Mouse (Mus musculus): ENCODE results near the gene Chd4. TPM values are rescaled to one million over a fixed set of nuclear protein-coding genes. Genes with fewer than 3 reads are reported as not detected.

Gene Chd4
- polyA plus RNA-seq, 1 experiment from 2014 or later, result 133 TPM

DNA sequence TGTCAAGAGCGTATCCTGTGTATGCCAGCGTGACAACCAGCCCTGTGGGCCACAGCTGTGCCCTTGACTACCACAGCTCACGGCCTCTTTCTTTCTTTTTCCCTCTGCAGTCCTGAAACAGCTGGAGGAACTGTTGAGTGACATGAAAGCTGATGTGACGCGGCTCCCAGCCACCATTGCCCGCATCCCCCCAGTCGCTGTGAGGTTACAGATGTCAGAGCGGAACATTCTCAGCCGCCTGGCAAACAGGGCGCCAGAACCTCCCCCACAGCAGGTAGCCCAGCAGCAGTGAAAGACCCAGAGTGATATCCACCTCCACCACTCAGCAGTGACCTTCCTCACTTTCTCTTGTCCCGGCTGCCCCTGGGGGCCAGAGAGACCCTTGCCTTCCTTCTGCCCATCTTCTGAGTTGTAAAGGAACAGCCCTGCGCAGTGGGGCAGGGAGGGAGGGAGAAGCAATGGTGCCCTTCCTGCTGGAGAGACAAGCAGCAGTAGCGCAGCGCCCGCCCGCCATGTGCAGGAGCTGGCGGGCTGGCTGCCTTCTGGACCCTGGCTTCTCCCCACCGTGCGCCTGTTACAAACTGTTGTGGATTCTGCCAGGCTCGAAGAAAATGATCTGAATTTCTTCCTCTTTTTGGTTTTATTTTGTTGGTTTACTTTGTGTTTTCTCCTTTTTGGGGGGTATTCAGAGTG, 34.1 kb downstream of the Chd4 start:
- 81% methylated on average over 20 of the region's 20 CpGs for WGBS
- Histone ChIP-seq H3K27me3 (no peaks in the 10 kb centered on the region), H3K9ac (no peak overlapping the region), H3K4me2 (replicated peaks) (no peak overlapping the region), H3K36me3 (peaks cover 62% of the 10 kb centered on the region), H3K4me3 (no peak overlapping the region), H3K9me3 (replicated peaks) (no peaks in the 10 kb centered on the region), H3K4me1 (peaks cover 12% of the 10 kb centered on the region), H3K27ac (no peak overlapping the region)
- ATAC-seq (ENCODE audit: low FRiP score), result no peak

DNA sequence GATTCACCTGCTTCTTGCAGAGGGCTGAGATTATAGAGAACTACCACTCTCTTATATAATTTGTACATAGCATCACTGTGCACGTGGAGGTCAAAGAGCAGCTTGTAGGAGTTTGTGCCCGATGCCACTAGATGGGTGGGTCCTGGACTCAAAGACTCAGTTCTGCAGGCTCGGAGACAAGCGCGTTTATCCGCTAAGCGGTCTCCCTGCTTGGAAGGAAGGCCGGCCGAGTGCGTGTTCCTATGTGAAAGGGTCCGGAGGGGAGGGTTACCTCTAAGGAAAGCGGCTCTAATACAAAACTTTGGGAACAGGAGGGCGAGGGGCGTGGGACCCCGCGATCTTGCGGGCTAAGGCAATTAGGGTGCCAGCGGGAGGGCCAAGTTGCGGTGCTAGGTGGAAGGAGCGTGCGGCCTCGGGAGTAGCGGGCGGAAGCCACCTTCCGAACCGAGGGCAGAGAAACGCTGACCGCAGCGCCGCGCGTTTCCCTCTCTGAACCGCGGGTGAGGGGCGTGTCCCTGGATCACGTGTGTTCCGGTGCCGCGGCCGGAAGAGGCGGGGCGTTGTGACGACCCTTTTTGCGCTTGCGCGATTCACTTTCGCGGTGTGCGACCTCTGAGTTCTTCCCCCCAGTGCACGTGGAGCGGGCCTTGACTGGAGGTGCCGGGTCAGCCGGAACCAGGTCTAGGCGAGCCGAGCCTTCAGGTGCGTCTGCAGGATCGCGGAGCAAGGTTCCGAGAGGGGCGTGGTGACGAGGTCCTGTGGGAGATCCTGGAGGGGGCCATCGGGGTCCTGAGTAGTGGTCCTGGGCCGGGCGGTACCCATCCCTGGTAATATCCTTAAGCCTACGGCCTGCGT, 35.7 kb downstream of the Chd4 start, which contains the start of gene Nop2:
TSS of gene Nop2 (plus strand) at position 608 of the 855 bp plus-strand sequence.
- peak within 1 kb of the TSS; percentile 85 for H3K27ac ChIP-seq
- under 1% methylated on average over 66 of the region's 66 CpGs for WGBS
- peak; percentile 93 for ATAC-seq (ENCODE audit: low FRiP score)
- peak within 1 kb of the TSS; percentile 60 for H3K9ac ChIP-seq
- peaks cover 60% of the 10 kb centered on the region for H3K36me3 ChIP-seq
- no peaks in the 10 kb centered on the region for H3K27me3 ChIP-seq
- peak within 1 kb of the TSS; percentile 73 for H3K4me2 ChIP-seq (replicated peaks)
- peaks cover 12% of the 10 kb centered on the region for H3K4me1 ChIP-seq
- peak within 1 kb of the TSS; percentile 65 for H3K4me3 ChIP-seq
- no peaks in the 10 kb centered on the region for H3K9me3 ChIP-seq (replicated peaks)

DNA sequence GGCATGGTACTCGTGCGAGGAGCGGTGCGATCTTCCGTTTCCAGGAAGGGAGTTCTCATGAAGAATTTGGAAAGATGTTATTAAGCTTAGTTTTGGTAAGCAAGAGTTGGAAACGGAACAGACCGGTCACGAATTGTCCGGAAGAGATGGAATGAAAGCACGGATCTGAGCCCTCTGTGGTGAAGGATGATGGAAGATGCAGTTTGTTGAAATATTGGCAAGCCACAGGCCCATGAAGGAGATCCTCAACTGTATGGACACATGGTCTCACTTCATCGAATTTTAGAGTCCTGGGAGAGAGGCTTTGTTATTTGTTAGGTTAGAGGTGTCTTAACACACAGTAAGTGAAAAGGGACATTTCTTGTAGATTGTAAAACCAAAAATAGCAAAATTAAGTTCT, 36.7 kb downstream of the Chd4 start:
- WGBS, result 9% methylated on average over 11 of the region's 11 CpGs
- peak overlapping the region; percentile 73 for H3K4me2 ChIP-seq (replicated peaks)
- no peaks in the 10 kb centered on the region for H3K9me3 ChIP-seq (replicated peaks)
- peaks cover 12% of the 10 kb centered on the region for H3K4me1 ChIP-seq
- H3K27ac ChIP-seq, result no peak overlapping the region
- peaks cover 60% of the 10 kb centered on the region for H3K36me3 ChIP-seq
- peak overlapping the region; percentile 60 for H3K9ac ChIP-seq
- peak overlapping the region; percentile 65 for H3K4me3 ChIP-seq
- no peak for ATAC-seq (ENCODE audit: low FRiP score)
- H3K27me3 ChIP-seq, result no peaks in the 10 kb centered on the region

DNA sequence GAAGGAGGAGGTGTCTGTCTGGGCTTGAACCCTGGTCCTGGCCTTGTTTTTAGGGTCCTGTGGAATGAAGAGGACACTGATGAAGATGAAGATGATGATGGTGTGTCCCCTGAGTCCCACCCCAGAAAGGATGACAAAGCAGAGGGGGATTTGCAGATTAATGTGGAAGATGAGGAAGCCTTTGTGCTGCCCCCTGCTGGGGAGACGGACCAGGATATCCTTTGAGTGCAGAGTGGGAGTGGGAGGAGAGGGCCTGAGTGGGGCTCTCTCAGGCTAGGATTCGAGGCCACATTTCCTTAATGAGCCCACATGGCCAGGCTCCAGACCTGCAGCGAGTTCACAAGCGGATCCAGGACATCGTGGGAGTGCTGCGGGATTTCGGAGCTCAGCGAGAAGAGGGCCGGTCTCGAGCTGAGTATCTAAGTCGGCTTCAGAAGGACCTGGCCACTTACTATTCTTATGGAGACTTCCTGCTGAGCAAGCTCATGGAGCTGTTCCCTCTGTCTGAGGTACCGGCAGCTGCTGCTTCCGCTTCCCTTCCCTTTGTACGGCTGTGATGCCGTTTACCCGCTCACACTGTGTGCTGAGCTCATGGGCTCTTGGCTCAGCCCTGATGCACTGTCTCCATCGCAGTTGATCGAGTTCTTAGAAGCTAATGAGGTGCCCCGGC, 41.4 kb downstream of the Chd4 start:
- no peaks in the 10 kb centered on the region for H3K27me3 ChIP-seq
- H3K9ac ChIP-seq, result 0 out of 2 replicates have a peak overlapping the region, but pooled peaks have one; percentile 5
- no peak overlapping the region for H3K27ac ChIP-seq
- peaks cover 9% of the 10 kb centered on the region for H3K4me1 ChIP-seq
- H3K36me3 ChIP-seq, result peaks cover 82% of the 10 kb centered on the region
- WGBS, result 84% methylated on average over 19 of the region's 19 CpGs
- no peak for ATAC-seq (ENCODE audit: low FRiP score)
- H3K4me3 ChIP-seq, result no peak overlapping the region
- H3K9me3 ChIP-seq (replicated peaks), result no peaks in the 10 kb centered on the region
- no peak overlapping the region for H3K4me2 ChIP-seq (replicated peaks)

DNA sequence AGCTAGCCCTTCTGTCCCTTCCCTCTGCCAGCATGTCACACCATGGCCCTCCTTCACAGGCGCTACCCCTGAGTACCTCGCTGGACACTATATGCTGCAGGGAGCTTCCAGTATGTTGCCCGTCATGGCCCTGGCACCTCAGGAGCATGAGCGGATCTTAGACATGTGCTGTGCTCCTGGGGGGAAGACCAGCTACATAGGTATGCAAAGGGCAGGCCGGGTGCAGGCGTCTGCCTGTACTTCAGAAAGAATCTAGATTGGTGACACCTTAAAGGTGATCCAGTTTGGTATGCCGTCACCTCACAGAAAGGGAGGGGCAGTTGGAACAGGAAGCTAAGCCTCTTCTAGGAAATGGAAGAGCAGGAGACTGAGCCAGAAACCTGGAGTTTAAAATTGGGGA, 44.0 kb downstream of the Chd4 start:
- H3K9ac ChIP-seq, result no peak overlapping the region
- ATAC-seq (ENCODE audit: low FRiP score), result no peak
- peaks cover 5% of the 10 kb centered on the region for H3K4me1 ChIP-seq
- no peak overlapping the region for H3K27ac ChIP-seq
- no peaks in the 10 kb centered on the region for H3K27me3 ChIP-seq
- no peak overlapping the region for H3K4me3 ChIP-seq
- H3K9me3 ChIP-seq (replicated peaks), result no peaks in the 10 kb centered on the region
- no peak overlapping the region for H3K4me2 ChIP-seq (replicated peaks)
- WGBS, result 92% methylated on average over 7 of the region's 7 CpGs
- H3K36me3 ChIP-seq, result peaks cover 85% of the 10 kb centered on the region

DNA sequence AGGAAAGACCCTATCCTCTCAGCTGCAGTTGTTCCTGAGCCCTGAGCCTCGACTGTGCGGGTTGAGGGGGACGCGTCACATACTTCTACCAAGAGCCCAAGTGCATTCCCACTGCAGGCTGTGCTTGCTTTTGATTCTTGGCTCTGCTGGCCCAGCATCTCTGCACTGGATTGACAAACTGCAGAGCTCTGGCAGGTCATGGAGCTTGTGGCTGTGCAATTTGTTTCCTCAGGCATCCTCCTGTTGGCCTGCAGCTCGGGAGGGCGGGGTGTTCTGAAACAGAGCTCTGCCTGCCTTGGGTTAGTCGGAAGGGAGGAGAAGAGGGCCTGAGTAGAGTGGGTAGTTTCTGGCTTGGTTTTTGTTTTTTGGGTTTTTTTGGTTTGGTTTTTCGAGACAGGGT, 46.7 kb downstream of the Chd4 start:
- Histone ChIP-seq H3K9me3 (replicated peaks) (no peaks in the 10 kb centered on the region), H3K36me3 (peaks cover 60% of the 10 kb centered on the region), H3K9ac (no peak overlapping the region), H3K4me2 (replicated peaks) (no peak overlapping the region), H3K4me3 (no peak overlapping the region), H3K27me3 (no peaks in the 10 kb centered on the region), H3K4me1 (peaks cover 26% of the 10 kb centered on the region), H3K27ac (no peak overlapping the region)
- no peak for ATAC-seq (ENCODE audit: low FRiP score)
- WGBS, result 92% methylated on average over 8 of the region's 8 CpGs

DNA sequence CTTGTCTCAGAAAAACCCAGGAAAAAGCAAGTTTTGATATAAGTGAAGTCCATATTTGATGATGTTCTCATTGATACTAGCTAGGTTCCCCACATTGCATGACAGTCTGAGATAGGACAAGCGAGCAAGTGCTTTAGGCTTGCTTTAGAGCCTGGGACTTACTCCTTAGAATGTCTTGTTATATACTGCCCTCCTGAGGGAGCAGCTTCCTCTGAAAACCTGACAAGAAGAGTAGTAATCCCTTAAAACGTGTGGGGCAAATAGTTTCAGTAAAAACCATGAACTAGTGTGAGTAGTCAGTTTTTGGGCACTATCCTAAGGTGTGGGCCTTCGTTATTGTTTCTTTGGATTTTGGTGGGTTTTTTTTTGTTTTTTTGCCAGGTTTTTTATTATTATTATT, 47.3 kb downstream of the Chd4 start:
- peaks cover 54% of the 10 kb centered on the region for H3K36me3 ChIP-seq
- H3K9me3 ChIP-seq (replicated peaks), result no peaks in the 10 kb centered on the region
- no peak overlapping the region for H3K9ac ChIP-seq
- H3K27ac ChIP-seq, result no peak overlapping the region
- peaks cover 33% of the 10 kb centered on the region for H3K4me1 ChIP-seq
- ATAC-seq (ENCODE audit: low FRiP score), result no peak
- no peak overlapping the region for H3K4me2 ChIP-seq (replicated peaks)
- no peaks in the 10 kb centered on the region for H3K27me3 ChIP-seq
- 84% methylated on average over 3 of the region's 3 CpGs for WGBS
- no peak overlapping the region for H3K4me3 ChIP-seq

DNA sequence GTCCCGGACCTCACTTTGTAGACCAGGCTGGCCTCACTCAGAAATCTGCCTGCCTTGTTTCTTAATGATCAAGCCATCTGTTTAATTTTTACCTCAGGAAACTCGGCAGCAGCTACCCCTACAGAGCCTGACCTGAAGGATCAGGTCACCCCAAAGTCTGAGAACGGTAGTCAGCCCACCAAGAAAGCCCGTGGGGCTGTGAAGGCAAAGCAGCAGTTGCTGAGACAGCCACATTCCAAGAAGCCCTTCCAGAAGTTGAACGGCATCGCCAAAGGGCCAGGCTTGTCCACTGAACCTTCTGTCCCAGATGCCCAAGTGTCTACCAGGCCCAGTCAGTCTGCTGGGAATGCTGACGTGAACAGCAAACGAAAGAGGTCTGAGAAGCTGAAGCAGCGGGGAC, 48.1 kb downstream of the Chd4 start:
- Histone ChIP-seq H3K27ac (no peak overlapping the region), H3K4me3 (no peak overlapping the region), H3K27me3 (no peaks in the 10 kb centered on the region), H3K4me2 (replicated peaks) (no peak overlapping the region), H3K9ac (no peak overlapping the region), H3K36me3 (peaks cover 46% of the 10 kb centered on the region), H3K9me3 (replicated peaks) (no peaks in the 10 kb centered on the region), H3K4me1 (peaks cover 41% of the 10 kb centered on the region)
- ATAC-seq (ENCODE audit: low FRiP score), result no peak
- 86% methylated on average over 9 of the region's 9 CpGs for WGBS

DNA sequence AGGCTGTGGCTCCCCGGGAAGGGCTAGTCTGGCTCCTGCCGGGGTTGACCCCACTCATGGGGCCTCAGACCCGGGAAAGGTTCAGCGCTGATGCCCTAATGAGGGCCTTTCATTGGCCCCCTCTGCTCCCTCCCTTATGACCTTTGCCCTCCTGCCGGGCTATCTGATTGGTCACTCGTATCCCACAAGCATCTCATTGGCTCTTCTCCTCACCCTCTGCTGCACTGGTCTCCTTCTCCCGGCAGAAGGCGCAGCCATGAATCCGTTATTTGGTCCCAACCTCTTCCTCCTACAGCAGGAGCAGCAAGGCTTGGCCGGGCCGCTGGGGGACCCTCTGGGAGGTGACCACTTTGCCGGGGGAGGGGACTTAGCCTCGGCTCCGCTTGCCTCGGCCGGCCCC, 49.2 kb downstream of the Chd4 start, which contains the start of gene Iffo1:
TSS of gene Iffo1 (plus strand) at position 241 of the 400 bp plus-strand sequence.
- peaks cover 46% of the 10 kb centered on the region for H3K4me1 ChIP-seq
- peak within 1 kb of the TSS; percentile 72 for H3K4me2 ChIP-seq (replicated peaks)
- H3K9ac ChIP-seq, result peak within 1 kb of the TSS; percentile 83
- no peaks in the 10 kb centered on the region for H3K9me3 ChIP-seq (replicated peaks)
- H3K4me3 ChIP-seq, result peak within 1 kb of the TSS; percentile 76
- H3K27ac ChIP-seq, result peak within 1 kb of the TSS; percentile 93
- WGBS, result under 1% methylated on average over 16 of the region's 16 CpGs
- no peaks in the 10 kb centered on the region for H3K27me3 ChIP-seq
- peak; percentile 95 for ATAC-seq (ENCODE audit: low FRiP score)
- peaks cover 35% of the 10 kb centered on the region for H3K36me3 ChIP-seq

DNA sequence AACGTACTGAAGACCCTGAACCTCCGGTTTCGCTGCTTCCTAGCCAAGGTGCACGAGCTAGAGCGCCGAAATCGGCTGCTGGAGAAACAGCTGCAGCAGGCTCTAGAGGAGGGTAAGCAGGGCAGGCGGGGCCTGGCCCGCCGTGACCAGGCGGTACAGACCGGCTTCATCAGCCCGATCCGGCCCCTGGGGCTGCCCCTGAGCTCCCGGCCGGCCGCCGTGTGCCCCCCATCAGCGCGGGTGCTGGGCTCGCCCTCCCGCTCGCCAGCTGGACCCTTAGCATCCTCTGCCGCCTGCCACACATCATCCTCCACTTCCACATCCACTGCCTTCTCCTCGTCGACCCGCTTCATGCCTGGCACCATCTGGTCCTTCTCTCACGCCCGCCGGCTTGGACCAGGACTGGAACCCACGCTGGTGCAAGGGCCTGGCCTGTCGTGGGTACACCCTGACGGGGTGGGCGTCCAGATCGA, 49.7 kb downstream of the Chd4 start:
- peaks cover 46% of the 10 kb centered on the region for H3K4me1 ChIP-seq
- H3K4me2 ChIP-seq (replicated peaks), result peak overlapping the region; percentile 72
- peak overlapping the region; percentile 76 for H3K4me3 ChIP-seq
- H3K36me3 ChIP-seq, result peaks cover 30% of the 10 kb centered on the region
- WGBS, result under 1% methylated on average over 29 of the region's 35 CpGs
- H3K27me3 ChIP-seq, result no peaks in the 10 kb centered on the region
- H3K9me3 ChIP-seq (replicated peaks), result no peaks in the 10 kb centered on the region
- H3K27ac ChIP-seq, result peak overlapping the region; percentile 93
- peak overlapping the region; percentile 83 for H3K9ac ChIP-seq
- ATAC-seq (ENCODE audit: low FRiP score), result peak; percentile 76

DNA sequence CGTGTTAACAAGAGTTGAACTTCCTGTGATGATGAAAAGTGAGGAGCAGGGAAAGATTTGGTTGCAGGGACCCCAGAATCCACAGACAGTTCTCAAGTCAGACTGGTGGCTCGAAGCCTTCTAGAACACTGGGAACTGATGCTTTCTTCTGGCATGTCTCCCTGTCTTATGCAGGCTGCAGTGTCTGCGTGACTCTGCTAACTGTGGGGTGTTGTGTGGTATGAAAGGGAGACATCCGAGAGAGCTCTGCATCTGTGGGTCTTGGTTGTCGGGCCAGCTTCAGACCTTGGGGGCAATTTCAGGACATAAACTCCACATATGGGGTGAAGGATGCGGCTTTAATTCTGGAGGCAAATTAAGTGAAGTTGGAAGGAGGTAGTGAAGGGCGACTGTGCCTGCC, 50.4 kb downstream of the Chd4 start:
- Histone ChIP-seq H3K27me3 (no peaks in the 10 kb centered on the region), H3K27ac (no peak overlapping the region), H3K4me3 (peak overlapping the region; percentile 76), H3K4me2 (replicated peaks) (peak overlapping the region; percentile 72), H3K36me3 (peaks cover 27% of the 10 kb centered on the region), H3K9ac (peak overlapping the region; percentile 83), H3K4me1 (peaks cover 46% of the 10 kb centered on the region), H3K9me3 (replicated peaks) (no peaks in the 10 kb centered on the region)
- no peak for ATAC-seq (ENCODE audit: low FRiP score)
- 54% methylated on average over 7 of the region's 7 CpGs for WGBS

DNA sequence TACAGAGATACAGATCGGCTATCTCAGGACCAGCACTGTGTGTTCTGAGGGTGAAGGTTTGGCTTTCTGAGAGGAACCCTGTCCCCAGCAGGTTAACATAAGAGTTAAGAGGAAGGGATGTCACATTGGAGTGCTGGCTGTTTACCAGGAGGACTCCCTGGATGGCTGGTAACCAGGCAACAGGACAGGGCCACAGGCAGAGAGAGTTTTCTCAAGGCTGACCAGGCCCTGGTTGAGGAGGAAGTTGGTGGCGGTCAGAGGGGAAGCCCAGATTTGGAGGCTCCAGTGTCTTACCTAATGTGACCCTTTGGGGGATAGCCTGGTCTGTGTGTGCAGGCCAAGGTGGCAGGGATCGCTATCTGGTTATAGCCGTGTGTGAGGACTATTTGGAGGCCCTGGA, 51.0 kb downstream of the Chd4 start:
- no peaks in the 10 kb centered on the region for H3K9me3 ChIP-seq (replicated peaks)
- peaks cover 27% of the 10 kb centered on the region for H3K36me3 ChIP-seq
- H3K9ac ChIP-seq, result peak overlapping the region; percentile 55; the same call in 1 of the 2 replicates
- peaks cover 46% of the 10 kb centered on the region for H3K4me1 ChIP-seq
- no peaks in the 10 kb centered on the region for H3K27me3 ChIP-seq
- H3K27ac ChIP-seq, result peak overlapping the region; percentile 48
- 90% methylated on average over 4 of the region's 4 CpGs for WGBS
- peak overlapping the region; percentile 72 for H3K4me2 ChIP-seq (replicated peaks)
- H3K4me3 ChIP-seq, result peak overlapping the region; percentile 10
- ATAC-seq (ENCODE audit: low FRiP score), result no peak
